ENCODE assay signal across 23 mouse cellular contexts in the genomic region with DNA sequence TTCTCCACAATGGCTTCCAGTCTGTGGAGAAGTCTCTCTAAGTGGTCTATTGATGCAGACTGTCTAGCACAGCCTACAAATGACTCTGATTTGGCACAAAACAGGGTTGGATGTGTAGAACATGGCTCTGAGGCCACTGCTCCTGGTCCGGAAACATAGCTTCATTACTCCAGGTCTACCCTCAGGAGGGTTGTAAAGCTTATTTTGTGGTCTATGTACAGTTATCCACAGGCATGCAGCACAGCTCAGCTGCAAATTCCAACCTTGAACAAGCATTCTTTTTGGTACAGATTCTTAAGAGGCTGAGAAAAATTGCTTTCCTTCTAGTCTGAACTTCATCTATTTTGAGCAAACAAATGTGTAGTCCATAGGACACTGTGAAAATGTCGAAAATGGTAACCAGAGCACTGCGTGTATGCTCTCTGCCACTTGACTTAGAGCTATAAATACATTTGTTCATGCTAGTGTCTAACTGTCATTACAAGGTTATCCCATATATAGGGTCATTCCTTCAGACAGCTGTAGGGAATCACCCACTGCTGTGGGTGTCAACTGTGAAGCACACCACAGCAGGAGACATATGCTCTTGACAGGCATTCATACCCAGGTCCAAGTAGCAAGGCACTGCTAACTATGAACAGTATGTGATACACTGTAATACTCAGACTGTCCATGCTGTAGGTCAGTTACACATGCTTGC.
A peak's percentile ranks its signal among the peaks of the same experiment; 100 is the strongest.
DNase-seq lines count a peak whose midpoint lies in the region; ATAC-seq and TF ChIP-seq lines count a peak whose summit lies in the region.
"Had no signal": no experiment of that assay in that cellular context is flagged by ENCODE, and none has a peak within 500 bp of the region (broad histone marks: within the 10 kb centered on the region; RNA-seq: fewer than 3 reads in every experiment).

No protein-coding gene starts in this region.

- H3K4me3 ChIP-seq in heart, embryonic 11.5 days (ENCODE audit: low read depth, low read length) = no peak overlapping the region
- no peak overlapping the region for H3K4me3 ChIP-seq in heart, postnatal 0 days (ENCODE audit: low read depth, low read length)
- no peak overlapping the region for H3K4me3 ChIP-seq in lung, embryonic 16.5 days (ENCODE audit: low read length)
- H3K4me3 ChIP-seq in limb, embryonic 15.5 days = no peak overlapping the region
- H3K4me3 ChIP-seq: embryonic facial prominence, embryonic 15.5 days; erythroblast, embryonic 14.5 days; forebrain, embryonic 10.5 days; hindbrain, embryonic 10.5 days; intestine, embryonic 15.5 days had no signal

- no peak for TF ChIP-seq EP300 in heart, postnatal 0 days (IDR thresholded peaks at IDR 0.05; ENCODE audit: low read depth)

- 0 out of 2 replicates have a peak, but pooled peaks have one; percentile 14 for ATAC-seq in heart, embryonic 11.5 days (replicated peaks; ENCODE audit: insufficient number of reproducible peaks, low FRiP score, low TSS enrichment)
- ATAC-seq in heart, postnatal 0 days (ENCODE audit: insufficient read depth, low read depth) = peak; percentile 41; the same call in 1 of the 2 replicates
- peak; percentile 74 for ATAC-seq in lung, embryonic 16.5 days (ENCODE audit: low read depth)
- 0 out of 2 replicates have a peak, but pooled peaks have one; percentile 55 for ATAC-seq in limb, embryonic 15.5 days (ENCODE audit: insufficient number of reproducible peaks, low FRiP score, low TSS enrichment, low read depth)
- ATAC-seq: activated CD4-positive, CD25-positive, alpha-beta regulatory T cell, adult 4 months; forebrain, embryonic 14.5 days; intestine, embryonic 15.5 days; Patski had no signal

- H3K4me2 ChIP-seq in heart, embryonic 11.5 days = no peak overlapping the region
- no peak overlapping the region for H3K4me2 ChIP-seq in heart, postnatal 0 days (ENCODE audit: low read depth, low read length)
- H3K4me2 ChIP-seq in lung, embryonic 16.5 days (ENCODE audit: low read depth, low read length) = no peak overlapping the region
- no peak overlapping the region for H3K4me2 ChIP-seq in limb, embryonic 15.5 days
- H3K4me2 ChIP-seq: embryonic facial prominence, embryonic 15.5 days; hindbrain, embryonic 14.5 days; intestine, embryonic 15.5 days had no signal

- H3K4me1 ChIP-seq in heart, embryonic 11.5 days (ENCODE audit: control insufficient read depth, insufficient read depth, low read length) = no peaks in the 10 kb centered on the region
- no peaks in the 10 kb centered on the region for H3K4me1 ChIP-seq in heart, postnatal 0 days (ENCODE audit: control insufficient read depth, insufficient read depth)
- no peaks in the 10 kb centered on the region for H3K4me1 ChIP-seq in lung, embryonic 16.5 days (replicated peaks; ENCODE audit: control insufficient read depth, insufficient read depth, low read length)
- 0 out of 2 replicates have a peak, but pooled peaks cover 2% of the 10 kb centered on the region for H3K4me1 ChIP-seq in limb, embryonic 15.5 days
- H3K4me1 ChIP-seq: embryonic facial prominence, embryonic 15.5 days; forebrain, embryonic 10.5 days; hindbrain, embryonic 10.5 days; intestine, embryonic 15.5 days had no signal

- no peaks in the 10 kb centered on the region for H3K9me3 ChIP-seq in heart, embryonic 11.5 days (replicated peaks; ENCODE audit: control insufficient read depth, low read length)
- H3K9me3 ChIP-seq in heart, postnatal 0 days (replicated peaks; ENCODE audit: control insufficient read depth, low read length) = no peaks in the 10 kb centered on the region
- no peaks in the 10 kb centered on the region for H3K9me3 ChIP-seq in lung, embryonic 16.5 days (ENCODE audit: control insufficient read depth, low read length)
- no peaks in the 10 kb centered on the region for H3K9me3 ChIP-seq in limb, embryonic 15.5 days
- H3K9me3 ChIP-seq: embryonic facial prominence, embryonic 15.5 days; forebrain, embryonic 10.5 days; hindbrain, embryonic 10.5 days; intestine, embryonic 15.5 days had no signal

- no peak for DNase-seq in heart, postnatal 36 days
- no peak for DNase-seq in heart, postnatal 0 days (ENCODE audit: low spot score)
- DNase-seq in heart, adult 8-10 months (ENCODE audit: low spot score) = no peak
- DNase-seq in lung, postnatal 25 days (ENCODE audit: low spot score) = no peak
- DNase-seq: adrenal gland, postnatal 14 days; cerebellum, adult 18-20 months; cerebellum, adult 9-11 months; cerebellum, postnatal 36 days; gastrocnemius, postnatal 10 days; heart, adult 18-20 months had no signal

- 57% methylated on average over 3 of the region's 3 CpGs for whole genome bisulfite sequencing in heart, embryonic 11.5 days (ENCODE audit: insufficient replicate concordance)
- WGBS in heart, postnatal 0 days = 44% methylated on average over 3 of the region's 3 CpGs
- WGBS in lung, embryonic 16.5 days = 62% methylated on average over 3 of the region's 3 CpGs
- 57% methylated on average over 3 of the region's 3 CpGs for WGBS in limb, embryonic 15.5 days

- no peaks in the 10 kb centered on the region for H3K27me3 ChIP-seq in heart, embryonic 11.5 days (ENCODE audit: control insufficient read depth, insufficient read depth, low read length)
- no peaks in the 10 kb centered on the region for H3K27me3 ChIP-seq in heart, postnatal 0 days (ENCODE audit: control insufficient read depth, insufficient read depth, low read length)
- no peaks in the 10 kb centered on the region for H3K27me3 ChIP-seq in lung, embryonic 16.5 days (ENCODE audit: control insufficient read depth, insufficient read depth, low read depth, low read length)
- no peaks in the 10 kb centered on the region for H3K27me3 ChIP-seq in limb, embryonic 15.5 days
- H3K27me3 ChIP-seq: CH12.LX; embryonic facial prominence, embryonic 15.5 days; intestine, embryonic 15.5 days; Patski had no signal

- TF ChIP-seq CTCF in heart, postnatal 0 days (IDR thresholded peaks at IDR 0.05; ENCODE audit: low read depth) = no peak

- H3K36me3 ChIP-seq in heart, embryonic 11.5 days (ENCODE audit: control insufficient read depth, insufficient read depth, low read length) = no peaks in the 10 kb centered on the region
- H3K36me3 ChIP-seq in heart, postnatal 0 days (replicated peaks; ENCODE audit: control insufficient read depth, insufficient read depth, low read length) = no peaks in the 10 kb centered on the region
- H3K36me3 ChIP-seq in lung, embryonic 16.5 days (ENCODE audit: control insufficient read depth, insufficient read depth, low read length) = no peaks in the 10 kb centered on the region
- no peaks in the 10 kb centered on the region for H3K36me3 ChIP-seq in limb, embryonic 15.5 days
- H3K36me3 ChIP-seq: embryonic facial prominence, embryonic 15.5 days; forebrain, embryonic 10.5 days; hindbrain, embryonic 10.5 days; intestine, embryonic 15.5 days had no signal

- H3K27ac ChIP-seq in heart, embryonic 11.5 days (ENCODE audit: low read depth, low read length) = no peak overlapping the region
- no peak overlapping the region for H3K27ac ChIP-seq in heart, postnatal 0 days (ENCODE audit: low read depth)
- H3K27ac ChIP-seq in lung, embryonic 16.5 days (ENCODE audit: low read length) = no peak overlapping the region
- no peak overlapping the region for H3K27ac ChIP-seq in limb, embryonic 15.5 days
- H3K27ac ChIP-seq: embryonic facial prominence, embryonic 15.5 days; forebrain, embryonic 10.5 days; hindbrain, embryonic 10.5 days; hindbrain, embryonic 14.5 days; intestine, embryonic 15.5 days had no signal

- no peak overlapping the region for H3K9ac ChIP-seq in heart, embryonic 11.5 days (ENCODE audit: low read depth, low read length)
- no peak overlapping the region for H3K9ac ChIP-seq in heart, postnatal 0 days (replicated peaks; ENCODE audit: low read depth, low read length)
- no peak overlapping the region for H3K9ac ChIP-seq in lung, embryonic 16.5 days (ENCODE audit: low read length)
- no peak overlapping the region for H3K9ac ChIP-seq in limb, embryonic 15.5 days
- H3K9ac ChIP-seq: embryonic facial prominence, embryonic 15.5 days; hindbrain, embryonic 14.5 days; intestine, embryonic 15.5 days had no signal

- intact Hi-C loops in heart, postnatal 36 days (cut with DNase I) = no loop called here

Comparison
In these comparisons a context has a peak if more than half of its experiments do, and no peak if none do; other contexts are left out.
1. ATAC-seq: peak in every context shown above with its lines; median percentile 74 in lung, embryonic 16.5 days; 55 in limb, embryonic 15.5 days; 41 in heart, postnatal 0 days; 14 in heart, embryonic 11.5 days.